Mouse (Mus musculus) 3134 (cell line): Measurements from ENCODE around the gene 2310011J03Rik.
"Not testable (repeated sequence)": the region's sequence is repeated elsewhere in the genome, so short reads cannot be mapped to it uniquely, and the experiment has no call there.

Source experiments
- DNase-seq: peaks from one replicate; pipeline ENCODE4 v3.0.0-alpha.2; 2011; ENCODE audit warnings: low spot score; ENCODE audit not compliant: insufficient read length; ENCODE audit errors: extremely low read depth

The 2310011J03Rik gene

GRCm38 (mm10) chr10:80320340-80320760 is at the start of gene 2310011J03Rik:
2310011J03Rik (minus strand) TSS chr10:80320537.
- peak; percentile 94 for DNase-seq

GRCm38 (mm10) chr10:80368392-80368791 is 48.1 kb upstream of the 2310011J03Rik start:
- no peak for DNase-seq

- DNase-seq, result no peak
Observed at GRCm38 (mm10) chr10:80367954-80368353, 47.6 kb upstream of the 2310011J03Rik start.

GRCm38 (mm10) chr10:80365736-80366135 is 45.4 kb upstream of the 2310011J03Rik start:
- no peak for DNase-seq

GRCm38 (mm10) chr10:80363734-80364133 is 43.4 kb upstream of the 2310011J03Rik start:
- DNase-seq, result no peak

- no peak for DNase-seq
Observed at GRCm38 (mm10) chr10:80357994-80358639, 37.8 kb upstream of the 2310011J03Rik start.

GRCm38 (mm10) chr10:80357336-80357735 is 37.0 kb upstream of the 2310011J03Rik start:
- no peak for DNase-seq

- no peak for DNase-seq
Observed at GRCm38 (mm10) chr10:80356737-80357136, 36.4 kb upstream of the 2310011J03Rik start.

GRCm38 (mm10) chr10:80356001-80356682 is 35.8 kb upstream of the 2310011J03Rik start, which contains the start of gene Plk5:
Plk5 (plus strand) TSS chr10:80356459.
- DNase-seq, result no peak

GRCm38 (mm10) chr10:80355431-80355830 is 35.1 kb upstream of the 2310011J03Rik start:
- DNase-seq, result no peak

GRCm38 (mm10) chr10:80352727-80353126 is 32.4 kb upstream of the 2310011J03Rik start:
- no peak for DNase-seq

GRCm38 (mm10) chr10:80351896-80352295 is 31.6 kb upstream of the 2310011J03Rik start:
- no peak for DNase-seq

GRCm38 (mm10) chr10:80350292-80350691 is 30.0 kb upstream of the 2310011J03Rik start:
- peak; percentile 77 for DNase-seq

- DNase-seq, result no peak
Observed at GRCm38 (mm10) chr10:80348981-80349380, 28.6 kb upstream of the 2310011J03Rik start.

- DNase-seq, result peak; percentile 83
Observed at GRCm38 (mm10) chr10:80348244-80348781, 28.0 kb upstream of the 2310011J03Rik start, which contains the start of gene Adamtsl5. Adamtsl5 (minus strand) TSS chr10:80348412.

GRCm38 (mm10) chr10:80347514-80347967 is 27.2 kb upstream of the 2310011J03Rik start:
- peak; percentile 56 for DNase-seq

- DNase-seq, result not testable (repeated sequence)
Observed at GRCm38 (mm10) chr10:80345929-80346328, 25.6 kb upstream of the 2310011J03Rik start.

GRCm38 (mm10) chr10:80345122-80345521 is 24.8 kb upstream of the 2310011J03Rik start:
- no peak for DNase-seq

GRCm38 (mm10) chr10:80344131-80344661 is 23.9 kb upstream of the 2310011J03Rik start:
- DNase-seq, result no peak

- no peak for DNase-seq
Observed at GRCm38 (mm10) chr10:80343425-80343895, 23.1 kb upstream of the 2310011J03Rik start.
